Mouse (Mus musculus) hindbrain, embryonic 11.5 days (tissue): ENCODE measurements around the gene Fcna. TPM values are rescaled to one million over a fixed set of nuclear protein-coding genes. Genes with fewer than 3 reads are reported as not detected.

ENCODE experiments used
- ATAC-seq: fragments of 200-750 bp; cut with Nextera tagmentation; 2 replicates; pipeline ENCODE4 v1.8.0; 2017; ENCODE audit warnings: mild to moderate bottlenecking, moderate TSS enrichment, moderate library complexity; ENCODE audit not compliant: low FRiP score
- DNase-seq: peaks from one replicate; pipeline ENCODE4 v3.0.0-alpha.2; 2015; ENCODE audit warnings: low spot score
- H3K27ac ChIP-seq: fragments of 300-500 bp; sonication (generic); 2 replicates; pipeline ENCODE4 v1.5.1; 2014; ENCODE audit warnings: mild to moderate bottlenecking, low read depth, low read length
- H3K27me3 ChIP-seq: fragments of 300-500 bp; sonication (generic); 2 replicates; pipeline ENCODE4 v1.6.1; 2014; ENCODE audit warnings: mild to moderate bottlenecking, low read length, moderate library complexity, mixed read lengths; ENCODE audit not compliant: control insufficient read depth, insufficient read depth
- H3K36me3 ChIP-seq: fragments of 300-500 bp; sonication (generic); 2 replicates; pipeline ENCODE4 v1.6.1; 2014; ENCODE audit warnings: mild to moderate bottlenecking, low read length, moderate library complexity, mixed read lengths; ENCODE audit not compliant: control insufficient read depth, insufficient read depth
- H3K4me1 ChIP-seq: fragments of 300-500 bp; sonication (generic); replicated peaks from 2 replicates; pipeline ENCODE4 v1.6.1; 2014; ENCODE audit warnings: low read length, mixed read lengths; ENCODE audit not compliant: control insufficient read depth, insufficient read depth
- H3K4me2 ChIP-seq: fragments of 300-500 bp; sonication (generic); replicated peaks from 2 replicates; pipeline ENCODE4 v1.6.1; 2014; ENCODE audit warnings: mild to moderate bottlenecking, low read depth, low read length
- H3K4me3 ChIP-seq: fragments of 300-500 bp; sonication (generic); 2 replicates; pipeline ENCODE4 v1.5.1; 2014; ENCODE audit warnings: low read depth, low read length
- H3K9ac ChIP-seq: fragments of 300-500 bp; sonication (generic); 2 replicates; pipeline ENCODE4 v1.6.1; 2014; ENCODE audit warnings: low read depth, low read length
- H3K9me3 ChIP-seq: fragments of 300-500 bp; sonication (generic); 2 replicates; pipeline ENCODE4 v1.6.1; 2016; ENCODE audit warnings: low read length; ENCODE audit not compliant: control insufficient read depth
- WGBS: fragments of 180-500 bp; shearing (Covaris S2); extraction: QIAGEN DNeasy Blood & Tissue Kit; methylation state at CpG from one replicate; pipeline ENCODE4 v1.1.7; 2014; 5-methylcytosine and 5-hydroxymethylcytosine counted together
- polyA plus RNA-seq: library from polyadenylated mRNA; unstranded; fragments of >200 nt; fragmentation: Nextera tagmentation; extraction: Ambion mirVana; gene quantifications from 2 replicates; pipeline ENCODE4 v1.2.1, GENCODE M21; 2014

Gene Fcna
- polyA plus RNA-seq, 1 experiment from 2014 or later = 0.82 TPM

GRCm38 (mm10) chr2:25596765-25597510 is 30.9 kb downstream of the Fcna start:
- no peak overlapping the region for H3K4me3 ChIP-seq
- DNase-seq (no peak), ATAC-seq (no peak)
- H3K4me2 ChIP-seq = no peak overlapping the region
- H3K9ac ChIP-seq = no peak overlapping the region
- H3K36me3 ChIP-seq = peaks cover 24% of the 10 kb centered on the region
- no peaks in the 10 kb centered on the region for H3K4me1 ChIP-seq
- H3K9me3 ChIP-seq = no peaks in the 10 kb centered on the region
- no peak overlapping the region for H3K27ac ChIP-seq
- 98% methylated on average over 5 of the region's 5 CpGs for WGBS
- no peaks in the 10 kb centered on the region for H3K27me3 ChIP-seq

GRCm38 (mm10) chr2:25591863-25592262 is 36.0 kb downstream of the Fcna start:
- H3K4me3 ChIP-seq = no peak overlapping the region
- H3K27ac ChIP-seq = no peak overlapping the region
- 92% methylated on average over 2 of the region's 2 CpGs for WGBS
- no peaks in the 10 kb centered on the region for H3K9me3 ChIP-seq
- no peaks in the 10 kb centered on the region for H3K4me1 ChIP-seq
- ATAC-seq (no peak), DNase-seq (peak; percentile 14)
- H3K4me2 ChIP-seq = no peak overlapping the region
- H3K27me3 ChIP-seq = no peaks in the 10 kb centered on the region
- peaks cover 13% of the 10 kb centered on the region for H3K36me3 ChIP-seq
- H3K9ac ChIP-seq = no peak overlapping the region

- Histone ChIP-seq H3K9me3 (no peaks in the 10 kb centered on the region), H3K27me3 (no peaks in the 10 kb centered on the region), H3K4me3 (no peak overlapping the region), H3K9ac (no peak overlapping the region), H3K4me1 (no peaks in the 10 kb centered on the region), H3K27ac (no peak overlapping the region), H3K4me2 (no peak overlapping the region), H3K36me3 (peaks cover 6% of the 10 kb centered on the region; the same call in 1 of the 2 replicates)
- 93% methylated on average over 8 of the region's 8 CpGs for WGBS
- ATAC-seq (no peak), DNase-seq (no peak)
These were observed 39.5 kb downstream of the Fcna start for GRCm38 (mm10) chr2:25588227-25588907.

GRCm38 (mm10) chr2:25587290-25587689 is 40.5 kb downstream of the Fcna start:
- Histone ChIP-seq H3K9ac (no peak overlapping the region), H3K9me3 (no peaks in the 10 kb centered on the region), H3K36me3 (0 out of 2 replicates have a peak, but pooled peaks cover 6% of the 10 kb centered on the region), H3K27ac (no peak overlapping the region), H3K27me3 (no peaks in the 10 kb centered on the region), H3K4me2 (no peak overlapping the region), H3K4me3 (no peak overlapping the region), H3K4me1 (no peaks in the 10 kb centered on the region; the same call in 1 of the 2 replicates)
- 92% methylated on average over 8 of the region's 8 CpGs for WGBS
- ATAC-seq (no peak), DNase-seq (no peak)

DNA sequence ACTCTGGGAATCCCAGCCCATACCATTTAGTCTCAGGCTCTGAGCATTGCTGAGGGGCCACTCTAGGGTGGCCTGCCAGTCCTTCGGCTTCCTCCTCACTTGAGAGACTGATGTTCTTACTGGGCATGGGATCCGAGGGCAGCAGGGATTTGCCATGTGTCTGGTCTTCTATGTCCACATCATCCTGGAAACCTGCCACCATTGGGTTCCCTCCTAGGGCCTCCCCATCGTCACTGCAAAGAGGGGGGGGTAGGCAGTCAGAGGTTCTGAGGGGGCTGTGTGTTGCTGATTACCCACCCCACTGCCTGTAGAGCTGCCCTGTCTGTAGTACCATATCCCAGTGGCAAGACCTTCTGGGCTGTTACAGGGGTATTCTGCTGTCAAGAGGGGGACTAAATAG is 42.2 kb downstream of the Fcna start:
- Histone ChIP-seq H3K36me3 (no peaks in the 10 kb centered on the region), H3K9ac (no peak overlapping the region), H3K9me3 (no peaks in the 10 kb centered on the region), H3K4me3 (no peak overlapping the region), H3K27ac (no peak overlapping the region), H3K4me1 (peaks cover 3% of the 10 kb centered on the region; the same call in 1 of the 2 replicates), H3K4me2 (no peak overlapping the region), H3K27me3 (peaks cover 6% of the 10 kb centered on the region)
- DNase-seq (no peak), ATAC-seq (no peak)
- WGBS = 93% methylated on average over 3 of the region's 3 CpGs

- H3K9ac ChIP-seq = no peak overlapping the region
- 90% methylated on average over 4 of the region's 4 CpGs for WGBS
- no peak for DNase-seq
- peaks cover 3% of the 10 kb centered on the region; the same call in 1 of the 2 replicates for H3K4me1 ChIP-seq
- H3K27ac ChIP-seq = no peak overlapping the region
- no peaks in the 10 kb centered on the region for H3K36me3 ChIP-seq
- no peak for ATAC-seq
- H3K27me3 ChIP-seq = peaks cover 13% of the 10 kb centered on the region
- H3K4me3 ChIP-seq = no peak overlapping the region
- H3K9me3 ChIP-seq = no peaks in the 10 kb centered on the region
- H3K4me2 ChIP-seq = no peak overlapping the region
These were observed 43.0 kb downstream of the Fcna start for GRCm38 (mm10) chr2:25584856-25585255.

DNA sequence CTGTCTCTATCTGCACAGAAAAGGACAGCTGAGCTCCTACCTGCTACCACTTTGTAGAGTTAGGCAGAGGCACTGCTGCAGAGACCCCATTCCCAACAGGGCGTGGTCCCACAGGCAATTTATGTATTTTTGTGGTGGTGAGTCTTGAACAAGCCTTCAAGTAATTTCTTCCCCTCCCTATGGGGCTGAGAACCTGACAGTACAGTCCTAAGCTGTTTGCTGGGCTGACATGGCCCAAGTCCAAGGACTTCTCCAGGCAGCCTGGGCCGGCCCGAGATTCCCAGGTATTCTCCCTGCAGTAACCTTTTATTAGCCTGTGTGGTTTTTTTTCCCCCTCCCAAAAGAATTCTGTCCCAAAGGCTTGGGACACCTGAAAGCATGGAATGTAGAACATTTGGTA is 43.7 kb downstream of the Fcna start:
- Histone ChIP-seq H3K27ac (no peak overlapping the region), H3K9me3 (no peaks in the 10 kb centered on the region), H3K4me1 (peaks cover 3% of the 10 kb centered on the region), H3K4me3 (no peak overlapping the region), H3K4me2 (no peak overlapping the region), H3K36me3 (no peaks in the 10 kb centered on the region), H3K9ac (no peak overlapping the region), H3K27me3 (peaks cover 20% of the 10 kb centered on the region)
- DNase-seq = no peak
- 98% methylated on average over 3 of the region's 3 CpGs for WGBS
- no peak for ATAC-seq

GRCm38 (mm10) chr2:25583571-25583970 is 44.3 kb downstream of the Fcna start:
- Histone ChIP-seq H3K4me2 (no peak overlapping the region), H3K27ac (no peak overlapping the region), H3K4me3 (no peak overlapping the region), H3K27me3 (peaks cover 26% of the 10 kb centered on the region), H3K36me3 (no peaks in the 10 kb centered on the region), H3K4me1 (peaks cover 3% of the 10 kb centered on the region), H3K9ac (no peak overlapping the region), H3K9me3 (no peaks in the 10 kb centered on the region)
- WGBS = 76% methylated on average over 4 of the region's 4 CpGs
- ATAC-seq (no peak), DNase-seq (no peak)

DNA sequence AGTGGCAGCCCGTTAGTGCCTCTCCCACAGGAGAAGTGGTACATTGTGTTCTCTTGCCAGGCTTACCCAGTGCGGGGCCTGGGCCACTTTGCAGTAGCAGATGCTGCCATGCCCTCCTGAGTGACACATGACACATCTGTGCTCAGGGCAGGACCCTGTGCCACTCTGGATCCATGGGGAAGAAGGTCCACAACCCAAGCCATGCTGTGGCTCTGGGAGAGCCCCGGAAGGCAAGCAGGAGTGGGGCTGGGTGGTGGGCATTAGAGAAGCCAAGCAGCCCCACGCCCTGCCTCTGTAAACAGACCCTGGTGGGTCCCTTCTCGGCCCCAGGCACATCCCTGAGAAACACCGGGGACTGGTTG is 44.7 kb downstream of the Fcna start:
- Histone ChIP-seq H3K9ac (no peak overlapping the region), H3K27me3 (peaks cover 31% of the 10 kb centered on the region), H3K9me3 (no peaks in the 10 kb centered on the region), H3K4me3 (no peak overlapping the region), H3K27ac (no peak overlapping the region), H3K4me2 (no peak overlapping the region), H3K36me3 (no peaks in the 10 kb centered on the region), H3K4me1 (peaks cover 6% of the 10 kb centered on the region)
- no peak for DNase-seq
- WGBS = 89% methylated on average over 6 of the region's 6 CpGs
- ATAC-seq = no peak
